Mouse (Mus musculus) kidney, adult 8-10 months (tissue): ENCODE measurements around the gene Mia3.
A peak's percentile ranks its signal among the peaks of the same experiment; 100 is the strongest.
"Not testable (repeated sequence)": the region's sequence is repeated elsewhere in the genome, so short reads cannot be mapped to it uniquely, and the experiment has no call there.

Source experiments
- DNase-seq, 2 experiments: peaks; one replicate each; pipeline ENCODE4 v3.0.0; 2022

Gene Mia3

GRCm38 (mm10) chr1:183369427-183370014, at the start of gene Mia3:
TSS of gene Mia3 (minus strand) at chr1:183369553.
- peak; percentile 93 to 95 for DNase-seq

GRCm38 (mm10) chr1:183417873-183418272, 48.5 kb upstream of the Mia3 start, which contains the start of gene Hhipl2:
TSS of gene Hhipl2 (plus strand) at chr1:183418215.
- DNase-seq, result no peak

- DNase-seq, result no peak
Measured at GRCm38 (mm10) chr1:183414081-183414727, 44.9 kb upstream of the Mia3 start.

GRCm38 (mm10) chr1:183403396-183403795, 34.0 kb upstream of the Mia3 start:
- no peak for DNase-seq

- DNase-seq, result peak; percentile 92 to 93
Measured at GRCm38 (mm10) chr1:183388426-183389406, 19.4 kb upstream of the Mia3 start, which contains the start of gene Taf1a. TSS of gene Taf1a (plus strand) at chr1:183388981.

GRCm38 (mm10) chr1:183387421-183387820, 18.1 kb upstream of the Mia3 start:
- DNase-seq, result not testable (repeated sequence)

GRCm38 (mm10) chr1:183382621-183383020, 13.3 kb upstream of the Mia3 start:
- no peak for DNase-seq

GRCm38 (mm10) chr1:183381816-183382215, 12.5 kb upstream of the Mia3 start:
- DNase-seq, result no peak

- DNase-seq, result not testable (repeated sequence)
Measured at GRCm38 (mm10) chr1:183379376-183379775, 10.0 kb upstream of the Mia3 start.

GRCm38 (mm10) chr1:183378321-183378941, 9.1 kb upstream of the Mia3 start:
- DNase-seq, result no peak

GRCm38 (mm10) chr1:183377045-183377444, 7.7 kb upstream of the Mia3 start:
- no peak for DNase-seq

- no peak for DNase-seq
Measured at GRCm38 (mm10) chr1:183374728-183375127, 5.4 kb upstream of the Mia3 start.

GRCm38 (mm10) chr1:183368601-183369400, 552 bp downstream of the Mia3 start:
- peak in 1 of 2 experiments; percentile 12 for DNase-seq

GRCm38 (mm10) chr1:183366361-183366760, 3.0 kb downstream of the Mia3 start:
- DNase-seq, result no peak

GRCm38 (mm10) chr1:183363577-183363867, 5.8 kb downstream of the Mia3 start:
- DNase-seq, result no peak

GRCm38 (mm10) chr1:183362729-183363576, 6.4 kb downstream of the Mia3 start:
- DNase-seq, result no peak

GRCm38 (mm10) chr1:183362301-183362700, 7.1 kb downstream of the Mia3 start:
- DNase-seq, result no peak

- no peak for DNase-seq
Measured at GRCm38 (mm10) chr1:183358901-183359300, 10.5 kb downstream of the Mia3 start.

GRCm38 (mm10) chr1:183349840-183350239, 19.5 kb downstream of the Mia3 start:
- DNase-seq, result peak; percentile 51 to 63

GRCm38 (mm10) chr1:183345817-183346195, 23.5 kb downstream of the Mia3 start:
- DNase-seq, result no peak
